Mouse (Mus musculus) gastrocnemius, postnatal 14 days (tissue): ENCODE measurements around the gene Cmtm7. TPM values are rescaled to one million over a fixed set of nuclear protein-coding genes. Genes with fewer than 3 reads are reported as not detected.

Source experiments
- DNase-seq: peaks from one replicate; pipeline ENCODE4 v3.0.0; 2021; ENCODE audit warnings: mixed read lengths
- intact Hi-C: fragments of 180-260 bp; cut with DNase I; formaldehyde crosslinking; loops from one replicate; pipeline ENCODE4 v1.15.1; 2025; ENCODE audit warnings: low total_unique reads
- total RNA-seq, 2 experiments: library from RNA; stranded (reverse); gene quantifications; 2 replicates each; pipeline ENCODE4 v1.2.3; 2021

Cmtm7 gene
- total RNA-seq, 2 experiments from 2014 or later: 7.3 to 10.6 TPM

DNA sequence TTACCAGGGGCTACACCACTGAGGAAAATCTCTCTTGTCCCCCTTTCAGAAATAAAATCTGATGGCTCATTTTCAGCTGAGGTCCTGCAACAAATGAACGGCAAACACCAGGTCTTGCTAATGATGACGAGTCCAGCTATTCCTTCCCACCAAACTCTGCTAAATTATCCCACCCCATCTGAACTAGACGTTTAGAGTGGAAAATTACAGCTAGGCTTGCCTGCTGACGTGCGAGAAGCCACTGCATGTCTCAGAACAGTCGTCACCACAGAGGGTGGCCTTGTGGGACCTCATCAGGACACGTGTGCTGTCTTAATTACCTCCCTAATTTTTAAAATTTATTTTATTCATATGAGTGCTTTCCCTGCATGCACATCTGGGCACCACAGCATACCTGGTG is 10.1 kb downstream of the Cmtm7 start:
- intact Hi-C loops: no loop called here
- no peak for DNase-seq

DNA sequence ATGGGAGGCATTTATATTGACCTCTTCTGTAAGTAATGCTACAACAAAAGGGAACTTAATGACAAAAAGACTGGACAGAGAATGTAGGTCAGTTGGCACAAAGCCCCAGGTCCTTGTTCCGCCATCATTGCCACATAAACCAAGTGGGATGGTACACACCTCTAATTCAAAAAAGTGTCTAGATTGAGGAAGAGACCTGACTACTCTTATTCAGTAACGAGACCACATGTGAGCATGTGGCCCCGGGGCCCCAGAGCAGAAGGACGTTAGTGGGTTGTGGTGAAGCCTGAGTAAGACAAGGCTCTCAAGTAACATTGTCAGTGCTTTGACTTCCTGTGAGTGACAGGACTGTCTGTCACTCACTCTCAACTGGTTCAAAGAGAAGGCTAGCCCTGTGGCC is 11.4 kb downstream of the Cmtm7 start:
- intact Hi-C loops: no loop called here
- DNase-seq: no peak

DNA sequence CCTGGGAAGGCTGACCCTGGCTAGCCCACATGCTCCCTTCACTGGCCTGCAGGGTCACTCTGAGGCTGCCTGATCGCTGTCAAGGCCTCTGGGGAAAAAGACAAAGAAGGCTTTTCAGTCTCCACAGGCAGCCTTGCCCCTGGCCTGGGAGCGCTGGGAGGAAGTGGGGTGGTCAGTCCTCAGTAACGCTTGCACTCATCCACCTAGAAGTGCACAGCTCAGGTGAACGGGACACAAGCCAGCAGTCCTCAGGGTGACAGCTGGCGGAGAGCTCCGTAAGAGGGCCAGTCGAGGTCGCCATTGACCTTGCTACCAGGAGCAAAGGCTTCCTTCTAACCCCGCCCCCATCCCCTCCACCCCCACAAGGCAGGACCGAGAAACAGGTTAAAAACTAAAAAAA is 13.6 kb downstream of the Cmtm7 start:
- no peak for DNase-seq
- intact Hi-C loops: no loop called here

DNA sequence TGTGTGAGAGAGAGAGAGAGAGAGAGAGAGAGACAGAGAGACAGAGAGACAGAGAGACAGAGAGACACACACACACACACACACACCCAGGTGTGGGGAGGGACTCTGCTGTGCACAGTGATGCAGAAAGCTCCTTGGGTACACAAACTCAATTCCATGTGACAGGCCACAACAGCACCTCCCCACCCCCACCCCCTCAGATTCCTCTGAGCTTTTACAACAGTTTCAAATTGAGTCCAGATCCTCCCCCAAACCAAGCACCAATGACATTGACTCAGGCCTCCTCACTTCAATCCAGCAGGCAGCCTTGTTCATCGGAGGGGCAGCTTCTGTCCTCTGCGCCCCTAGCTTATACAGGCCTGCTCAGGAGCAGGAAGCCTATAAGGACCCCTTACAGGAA is 14.1 kb downstream of the Cmtm7 start:
- DNase-seq: no peak
- intact Hi-C loops: no loop called here

DNA sequence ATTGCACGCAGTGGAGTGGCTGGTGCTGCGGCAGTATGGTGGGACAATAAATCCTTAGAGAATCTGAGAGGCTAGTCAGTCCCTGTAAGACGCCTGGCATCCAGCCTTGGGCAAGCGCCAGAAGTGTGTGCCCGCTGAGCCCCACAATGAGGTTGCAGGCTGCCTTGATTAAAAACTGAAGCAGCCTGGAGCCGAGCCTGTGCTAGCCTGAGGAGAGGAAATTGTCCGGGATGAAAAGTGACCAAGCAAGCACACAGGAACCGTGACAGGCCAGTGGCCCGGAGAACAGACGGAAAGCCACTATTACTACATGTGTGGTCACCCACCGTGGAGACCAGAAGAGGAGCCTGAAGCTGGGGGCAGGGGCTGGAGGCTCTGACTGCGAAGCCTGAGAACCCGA is 14.6 kb downstream of the Cmtm7 start:
- intact Hi-C loops: no loop called here
- peak; percentile 45 for DNase-seq

DNA sequence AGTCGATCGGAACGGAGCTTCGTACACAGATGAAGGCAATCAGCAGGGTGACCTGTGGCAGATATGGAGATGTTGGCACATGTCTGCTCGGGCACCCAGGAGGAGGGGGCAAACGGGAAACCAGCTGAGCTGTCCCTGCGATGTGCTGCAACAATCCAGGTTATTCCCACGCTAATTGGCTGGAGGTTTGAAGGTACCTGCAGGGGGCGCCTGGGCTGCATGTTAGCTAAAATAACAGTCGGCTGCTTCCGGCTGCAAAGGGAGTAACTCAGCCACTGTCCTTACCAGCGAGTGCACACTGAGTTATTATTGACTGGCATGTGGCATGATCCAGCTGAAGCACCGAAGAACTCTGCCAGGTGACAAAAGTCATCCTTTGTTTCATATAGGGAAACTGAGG is 18.3 kb downstream of the Cmtm7 start:
- intact Hi-C loops: no loop called here

DNA sequence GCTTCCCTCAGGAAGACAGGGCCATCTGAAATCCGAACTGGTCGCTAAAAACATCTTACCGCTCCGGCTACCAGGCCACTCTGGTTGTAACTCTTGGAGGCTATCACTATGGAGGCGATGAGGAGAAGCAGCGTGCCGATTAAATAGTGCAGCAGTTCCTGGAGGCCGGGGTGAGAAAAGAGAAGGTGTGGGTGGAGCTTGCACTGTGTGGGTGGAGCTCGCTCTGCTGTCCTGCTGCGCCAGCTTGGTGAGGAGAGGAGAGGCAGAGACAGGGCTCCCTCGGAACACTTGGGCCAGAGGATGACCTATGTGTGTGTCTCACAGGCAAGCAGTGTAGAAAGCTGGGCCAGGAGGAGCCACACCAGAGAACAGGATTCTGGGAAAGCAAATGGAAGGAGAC is 19.8 kb downstream of the Cmtm7 start:
- DNase-seq: no peak
- intact Hi-C loops: no loop called here

More for the DNA sequence above, 18.3 kb downstream of the Cmtm7 start:
- DNase-seq: peak; percentile 43

DNA sequence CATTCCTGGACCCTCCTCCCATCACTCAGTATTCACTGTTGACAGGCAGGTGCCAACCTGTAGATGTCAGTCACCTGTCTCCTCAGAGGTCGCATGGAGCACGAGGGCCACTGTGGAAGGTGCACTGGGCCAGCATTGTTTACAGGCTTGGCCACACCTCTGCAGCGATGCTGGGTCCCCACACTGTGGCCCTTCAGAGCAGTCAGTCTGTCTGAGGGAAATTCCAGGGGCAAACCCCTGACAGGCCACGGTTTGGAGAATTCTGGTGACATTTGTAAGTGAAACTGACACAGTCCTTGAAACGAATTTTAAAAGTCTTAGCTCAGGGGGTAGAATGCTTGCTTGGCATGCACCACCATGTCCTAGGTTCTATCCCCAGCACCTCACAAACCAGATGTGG is 21.3 kb downstream of the Cmtm7 start:
- no peak for DNase-seq
- intact Hi-C loops: no loop called here

DNA sequence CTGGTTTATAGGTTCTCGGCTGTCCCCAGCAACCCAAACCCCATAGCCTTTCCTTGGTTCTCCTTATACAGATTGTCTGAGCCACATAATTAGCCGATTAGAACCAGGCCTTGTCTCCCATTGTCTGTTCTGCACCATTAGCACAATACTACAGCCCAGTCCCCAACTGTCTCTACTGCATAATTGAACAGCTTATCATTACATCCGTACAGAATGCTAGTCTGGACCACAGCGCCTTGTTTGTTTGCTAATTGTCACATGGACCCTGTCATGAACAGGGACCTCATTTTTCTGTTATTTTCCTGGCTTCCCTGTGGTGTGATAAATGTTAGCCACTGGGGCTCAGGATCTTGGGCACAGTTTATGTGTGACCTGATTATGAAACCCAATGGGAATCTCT is 21.8 kb downstream of the Cmtm7 start:
- intact Hi-C loops: no loop called here
- DNase-seq: no peak

DNA sequence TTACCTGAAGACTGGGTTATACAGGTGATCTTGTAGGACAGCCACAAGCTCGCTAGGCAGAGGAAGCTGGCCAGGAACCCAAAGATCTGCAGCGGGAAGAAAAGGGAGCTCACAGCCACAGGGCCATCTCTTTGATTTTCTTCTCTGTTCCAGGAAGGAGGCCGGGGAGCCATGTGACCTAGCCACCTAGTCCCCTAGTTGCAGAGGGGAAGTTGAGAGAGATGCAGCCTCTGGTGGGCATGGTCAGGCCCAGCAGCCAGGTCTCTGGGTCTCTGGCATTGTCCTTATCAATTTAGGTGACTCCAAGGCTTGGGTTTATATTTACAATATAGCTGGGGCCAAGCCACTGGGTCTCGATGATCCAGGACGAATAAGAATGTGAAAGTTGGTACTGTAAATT is 22.9 kb downstream of the Cmtm7 start:
- intact Hi-C loops: no loop called here

DNA sequence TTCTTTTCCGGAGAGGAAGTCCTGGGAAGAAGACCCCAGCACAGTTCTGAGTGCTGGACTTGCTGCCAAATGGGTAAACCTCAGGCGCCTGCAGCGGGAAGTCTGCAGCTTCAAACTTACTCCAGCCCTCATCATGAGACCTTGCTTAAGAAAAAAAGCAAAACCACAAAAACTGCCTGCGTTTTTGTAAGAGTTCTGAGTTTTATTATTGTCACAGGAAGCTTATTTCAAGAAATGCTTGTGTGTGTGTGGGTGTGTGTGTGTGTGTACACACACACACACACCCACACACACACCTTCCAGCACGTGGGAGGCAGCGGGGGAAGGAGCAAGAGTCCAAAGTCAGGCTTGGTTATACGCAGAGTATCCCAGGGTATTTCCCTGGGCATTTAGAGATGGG is 23.4 kb downstream of the Cmtm7 start:
- intact Hi-C loops: no loop called here
- DNase-seq: no peak

More for the DNA sequence above, 22.9 kb downstream of the Cmtm7 start:
- no peak for DNase-seq

DNA sequence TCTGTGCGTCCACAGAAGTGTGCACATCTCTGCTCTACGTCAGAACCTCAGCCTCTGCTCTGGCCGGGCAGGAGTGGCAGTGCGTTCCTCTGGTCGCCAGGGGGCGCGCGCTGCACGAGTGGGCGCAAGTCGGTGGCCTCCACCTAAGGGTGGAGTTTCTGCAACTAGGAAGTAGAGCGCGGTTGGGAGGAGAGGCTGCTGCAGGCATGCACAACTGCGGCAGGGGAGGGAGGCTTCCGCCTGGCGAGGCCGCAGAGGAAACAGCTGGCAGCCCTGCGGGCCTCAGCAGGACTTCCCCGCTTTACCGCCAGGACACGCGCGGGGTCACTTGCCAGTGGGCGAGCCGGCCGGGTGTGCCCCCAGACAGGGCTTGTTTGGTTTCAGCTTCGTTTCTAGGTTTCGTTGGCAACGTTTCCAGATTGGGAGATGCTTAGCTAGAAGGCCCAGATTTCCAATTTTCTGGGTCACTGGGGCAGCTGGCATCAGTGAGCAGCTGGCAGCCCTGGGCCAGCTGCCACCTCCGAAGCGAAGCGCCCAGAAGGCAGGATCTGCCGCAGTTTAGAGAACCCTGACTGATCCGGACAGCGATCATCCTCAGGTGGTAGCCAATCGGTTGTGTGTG is 28.7 kb downstream of the Cmtm7 start:
- intact Hi-C loops: loop anchor here (5.0 kb wide), 1 partner anchor 39 kb away; no protein-coding TSS in a partner anchor

DNA sequence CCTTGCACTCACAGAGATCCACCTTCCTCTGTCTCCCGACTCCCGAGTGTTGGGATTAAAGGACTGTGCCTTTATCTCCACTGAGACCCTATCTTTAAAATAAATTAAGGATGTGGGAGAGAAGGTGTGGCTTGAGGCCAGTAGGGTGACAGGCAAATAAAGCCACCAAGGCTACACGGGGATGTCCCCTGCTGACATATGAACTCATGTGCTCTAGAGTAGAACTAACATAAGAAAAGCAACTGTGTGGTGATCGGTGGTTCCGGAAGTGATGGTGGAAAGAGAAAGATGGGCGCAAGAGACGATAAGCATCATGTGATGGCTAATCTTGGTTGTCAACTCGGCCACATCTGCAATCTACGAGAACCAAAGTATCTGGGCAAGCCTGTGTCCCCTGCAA is 29.3 kb downstream of the Cmtm7 start:
- intact Hi-C loops: loop anchor here (5.0 kb wide), 1 partner anchor 40 kb away; no protein-coding TSS in a partner anchor
- DNase-seq: no peak

More for the DNA sequence above, 28.7 kb downstream of the Cmtm7 start:
- peak; percentile 93 for DNase-seq

DNA sequence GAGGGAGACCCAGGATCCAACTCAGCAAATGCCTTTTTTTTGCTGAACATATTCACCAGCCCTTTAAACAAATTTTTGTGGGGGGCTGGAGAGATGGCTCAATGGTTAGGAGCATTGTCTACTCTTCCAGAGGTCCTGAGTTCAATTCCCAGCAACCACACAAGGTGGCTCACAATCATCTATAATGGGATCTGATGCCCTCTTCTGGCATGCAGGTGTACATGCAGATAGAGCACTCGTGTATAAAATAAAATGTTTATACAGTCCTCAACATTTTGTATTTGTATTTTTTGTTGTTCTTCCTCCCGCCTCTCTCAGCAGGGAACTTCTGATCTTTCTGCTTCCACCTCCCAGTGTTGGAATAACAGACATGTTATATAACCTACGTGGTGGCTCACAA is 30.1 kb downstream of the Cmtm7 start:
- intact Hi-C loops: loop anchor here (5.0 kb wide), 1 partner anchor 41 kb away; no protein-coding TSS in a partner anchor
- no peak for DNase-seq

DNA sequence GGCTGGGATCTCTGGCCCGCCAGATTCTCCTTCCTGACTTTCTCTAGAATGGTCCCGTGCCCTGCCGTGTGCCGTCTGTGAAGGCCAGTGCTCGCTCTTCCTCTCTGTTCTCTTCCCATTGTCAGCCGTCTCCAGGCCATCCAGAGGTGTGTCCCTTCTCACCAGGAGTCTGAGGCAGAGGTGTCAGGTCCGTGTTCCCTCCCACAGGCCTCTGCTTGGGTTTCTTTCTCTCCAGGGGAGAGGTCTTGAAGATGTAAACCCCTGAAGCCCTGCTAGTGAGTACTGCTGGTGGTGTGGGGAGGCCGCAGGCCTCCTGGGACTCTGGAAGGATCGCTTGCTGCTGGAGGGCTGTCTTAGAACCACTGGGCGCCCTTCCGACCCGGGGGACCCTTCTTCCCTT is 34.2 kb downstream of the Cmtm7 start:
- intact Hi-C loops: no loop called here
- no peak for DNase-seq

DNA sequence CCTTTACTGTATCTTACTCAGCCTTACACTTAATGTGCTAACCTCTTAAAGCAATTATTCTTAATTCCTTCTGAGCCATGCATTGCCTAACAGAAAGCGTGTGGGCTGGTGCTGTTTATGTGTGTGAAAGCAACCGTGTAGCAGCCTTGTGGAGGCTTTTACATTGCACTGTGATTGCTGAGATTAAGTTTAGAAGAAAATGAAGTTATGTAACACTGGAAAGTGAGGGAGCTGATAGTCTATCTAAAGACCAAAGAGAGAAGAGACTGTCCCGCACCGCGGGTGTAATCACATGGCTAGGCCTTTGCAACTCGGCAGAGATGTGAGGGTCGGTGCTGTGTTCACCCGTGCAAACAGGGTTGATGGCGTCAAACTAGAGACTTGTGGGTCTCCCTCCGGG is 34.6 kb downstream of the Cmtm7 start:
- DNase-seq: no peak
- intact Hi-C loops: no loop called here

DNA sequence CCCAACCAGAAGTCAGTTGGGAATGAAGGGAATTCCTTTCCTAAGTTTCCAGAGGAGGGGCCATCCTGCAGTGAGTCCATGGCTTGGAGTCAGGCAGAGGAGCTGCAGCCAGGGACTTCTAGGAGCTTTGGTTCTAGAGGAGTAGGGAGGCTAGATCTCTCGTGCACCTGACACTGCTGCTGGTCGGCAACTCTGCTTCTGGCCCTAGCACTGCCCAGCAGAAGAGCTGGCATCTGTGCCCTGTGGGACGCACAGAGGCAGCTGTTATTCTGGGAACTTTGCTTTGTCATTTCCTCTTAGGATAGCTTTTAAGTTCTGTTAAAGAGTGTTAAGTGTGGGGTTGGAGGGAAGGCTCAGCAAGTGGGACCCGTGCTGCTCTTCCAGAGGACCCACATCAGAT is 36.0 kb downstream of the Cmtm7 start:
- DNase-seq: no peak
- intact Hi-C loops: no loop called here

DNA sequence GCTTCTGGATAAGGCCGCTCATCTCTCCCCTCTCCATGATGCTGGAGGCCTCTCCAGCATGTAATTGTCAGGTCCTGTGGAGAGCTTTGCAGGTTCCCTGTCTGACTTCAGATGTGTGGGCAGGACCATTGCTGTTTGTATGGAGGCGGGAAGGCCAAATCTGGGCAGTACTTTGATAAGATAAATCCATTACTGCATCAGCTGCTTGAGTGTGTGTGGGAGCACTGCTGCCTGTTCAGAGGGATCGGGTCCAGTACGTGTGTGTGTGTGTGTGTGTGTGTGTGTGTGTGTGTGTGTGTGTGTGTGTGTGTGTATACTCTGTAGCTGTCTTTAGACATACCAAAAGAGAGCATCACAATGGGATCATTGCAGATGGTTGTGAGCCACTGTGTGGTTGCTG is 36.5 kb downstream of the Cmtm7 start:
- intact Hi-C loops: no loop called here
- DNase-seq: no peak

DNA sequence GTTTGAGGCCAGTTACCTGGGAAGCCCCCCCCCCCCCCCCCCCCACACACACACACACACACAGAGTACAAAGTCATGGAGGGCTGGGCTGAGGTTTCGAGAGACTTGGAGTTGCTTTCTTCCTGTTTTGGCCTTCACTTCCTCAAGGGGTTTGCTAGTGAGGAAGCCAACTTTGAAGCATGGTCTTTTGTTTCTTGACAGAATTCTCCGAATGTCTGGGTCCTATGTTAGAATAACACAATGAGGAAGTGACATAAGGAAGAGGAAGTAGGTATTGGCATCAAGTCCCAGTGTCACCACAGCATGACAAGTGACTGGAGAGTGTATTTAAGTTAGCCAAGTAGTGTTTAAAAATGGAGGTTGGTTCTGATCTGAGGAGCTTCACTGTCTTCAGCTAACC is 38.9 kb downstream of the Cmtm7 start:
- intact Hi-C loops: no loop called here
- DNase-seq: no peak

DNA sequence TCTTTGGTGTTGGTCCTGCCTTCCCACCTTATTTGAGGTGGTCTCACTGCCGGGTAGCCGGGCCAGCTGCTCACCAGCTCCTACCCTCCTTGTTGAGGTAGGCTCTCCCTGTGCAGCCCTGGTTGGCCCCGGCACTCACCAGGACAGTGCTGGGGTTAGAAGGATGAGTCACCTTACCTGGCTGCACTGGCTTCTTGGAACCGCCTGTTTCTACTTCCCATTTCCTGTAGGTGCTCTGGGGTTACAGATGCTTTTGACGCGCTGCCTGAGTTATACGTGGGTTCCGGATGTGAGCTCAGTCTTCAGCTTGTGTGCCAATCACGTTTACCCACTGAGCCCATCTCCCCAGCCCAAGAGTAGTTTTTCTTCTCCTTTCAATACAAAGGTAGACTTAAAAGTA is 41.3 kb downstream of the Cmtm7 start:
- intact Hi-C loops: no loop called here
- no peak for DNase-seq

DNA sequence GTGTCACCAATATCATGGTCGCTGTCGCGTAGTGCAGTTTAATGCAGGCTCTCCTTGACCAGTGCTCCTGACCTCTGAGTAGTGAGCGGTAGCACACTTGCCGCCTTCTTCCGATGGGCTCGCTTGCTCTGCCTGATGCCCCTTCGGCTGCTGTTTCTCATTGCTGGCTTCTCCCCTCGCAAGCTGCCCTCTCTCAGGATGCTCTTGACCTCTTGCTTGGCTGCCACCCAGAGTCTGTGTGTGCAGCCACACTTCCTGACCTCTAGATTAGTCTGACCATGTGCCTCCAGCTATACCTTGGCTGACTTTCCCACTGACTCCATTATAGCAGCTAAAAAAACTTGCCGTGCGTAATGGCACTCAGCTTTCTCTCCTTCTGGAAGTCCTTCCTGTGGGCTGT is 45.2 kb downstream of the Cmtm7 start:
- no peak for DNase-seq
- intact Hi-C loops: no loop called here

DNA sequence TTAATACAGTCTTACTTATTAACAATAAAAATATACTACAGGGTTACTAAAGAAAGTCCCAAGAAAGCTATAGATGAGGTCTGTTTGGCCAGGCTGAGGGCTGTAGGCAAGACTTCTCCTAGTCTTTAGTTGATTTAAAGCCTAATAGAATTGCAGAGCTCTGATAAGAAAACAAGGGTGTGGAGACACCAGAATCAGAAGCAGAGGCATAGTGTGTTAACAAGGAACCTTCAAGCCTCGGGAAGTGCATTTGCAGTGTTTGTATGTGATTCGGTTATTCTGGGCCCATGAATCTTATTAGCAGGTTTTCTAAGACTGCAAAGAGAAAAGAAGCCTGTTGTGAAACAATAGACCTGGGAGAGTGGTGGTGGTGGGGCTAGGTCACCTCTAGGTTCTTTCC is 48.4 kb downstream of the Cmtm7 start:
- intact Hi-C loops: no loop called here
- no peak for DNase-seq
